Mouse (Mus musculus): ENCODE results near the gene Nrp2.

Gene Nrp2

GRCm38 (mm10) chr1:62703158-62704116, at the start of gene Nrp2:
Gene Nrp2 (plus strand): TSS chr1:62703285.
- in situ Hi-C loops (cut with MboI; ENCODE audit: unreplicated experiment in 2 of 2) = no loop called here

- in situ Hi-C loops (cut with MboI; ENCODE audit: unreplicated experiment in 2 of 2) = no loop called here
Observed at GRCm38 (mm10) chr1:62654436-62654835, 48.6 kb upstream of the Nrp2 start.

DNA sequence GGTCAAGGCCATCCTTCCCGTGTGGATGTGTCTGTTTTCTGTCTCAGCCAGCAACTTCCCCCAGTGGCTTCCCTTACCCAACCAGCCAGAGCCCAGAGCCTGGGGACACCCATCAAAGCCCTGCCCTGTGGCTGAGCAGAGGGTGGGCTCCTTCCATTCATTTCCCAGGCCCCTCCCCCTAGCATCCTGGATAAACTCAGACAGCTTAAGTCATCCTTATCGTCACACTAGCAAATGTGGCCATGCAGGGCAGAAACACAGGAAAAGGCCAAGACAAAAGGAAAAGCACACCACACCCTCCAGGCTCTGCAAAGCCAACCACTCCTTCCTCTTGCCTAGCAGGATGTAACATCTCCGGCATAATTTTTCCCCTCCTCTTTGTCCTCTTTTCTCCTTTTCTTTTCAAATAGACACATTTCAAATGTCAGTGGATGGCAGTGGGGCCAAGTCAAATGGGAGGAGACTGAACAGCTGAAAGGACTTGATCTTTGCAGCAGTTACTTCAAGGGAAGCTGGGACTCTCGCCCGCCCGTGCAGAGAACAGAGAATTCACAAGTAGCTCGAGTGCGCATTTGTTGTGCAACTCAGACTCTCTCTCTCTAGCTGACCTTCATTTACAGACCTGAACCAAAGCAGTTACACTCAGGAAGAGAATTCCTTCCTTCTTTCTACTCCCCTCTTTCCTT, 38.0 kb upstream of the Nrp2 start:
- in situ Hi-C loops (cut with MboI; ENCODE audit: unreplicated experiment in 2 of 2) = no loop called here

GRCm38 (mm10) chr1:62665771-62666730, 37.0 kb upstream of the Nrp2 start:
- in situ Hi-C loops (cut with MboI; ENCODE audit: unreplicated experiment in 2 of 2) = no loop called here

DNA sequence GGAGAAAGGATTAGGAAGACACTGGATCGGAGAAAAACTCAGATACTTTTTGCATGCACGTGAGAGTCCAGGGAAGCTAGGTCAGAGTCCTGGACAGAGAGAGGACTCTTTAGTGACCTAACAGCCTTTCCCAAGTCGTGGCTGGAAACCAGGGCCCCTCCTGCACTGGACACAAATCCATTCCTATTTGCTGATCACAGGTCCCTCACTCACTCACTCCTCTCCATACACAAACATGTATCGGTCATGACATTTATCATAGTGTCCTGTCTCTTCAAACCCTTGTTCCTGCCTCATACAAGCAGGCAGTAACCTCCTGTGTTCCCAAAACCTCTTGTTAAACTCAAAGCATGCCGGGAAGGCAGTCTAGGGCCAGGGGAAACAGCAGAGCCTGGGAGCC, 36.3 kb upstream of the Nrp2 start:
- in situ Hi-C loops (cut with MboI; ENCODE audit: unreplicated experiment in 2 of 2) = no loop called here

DNA sequence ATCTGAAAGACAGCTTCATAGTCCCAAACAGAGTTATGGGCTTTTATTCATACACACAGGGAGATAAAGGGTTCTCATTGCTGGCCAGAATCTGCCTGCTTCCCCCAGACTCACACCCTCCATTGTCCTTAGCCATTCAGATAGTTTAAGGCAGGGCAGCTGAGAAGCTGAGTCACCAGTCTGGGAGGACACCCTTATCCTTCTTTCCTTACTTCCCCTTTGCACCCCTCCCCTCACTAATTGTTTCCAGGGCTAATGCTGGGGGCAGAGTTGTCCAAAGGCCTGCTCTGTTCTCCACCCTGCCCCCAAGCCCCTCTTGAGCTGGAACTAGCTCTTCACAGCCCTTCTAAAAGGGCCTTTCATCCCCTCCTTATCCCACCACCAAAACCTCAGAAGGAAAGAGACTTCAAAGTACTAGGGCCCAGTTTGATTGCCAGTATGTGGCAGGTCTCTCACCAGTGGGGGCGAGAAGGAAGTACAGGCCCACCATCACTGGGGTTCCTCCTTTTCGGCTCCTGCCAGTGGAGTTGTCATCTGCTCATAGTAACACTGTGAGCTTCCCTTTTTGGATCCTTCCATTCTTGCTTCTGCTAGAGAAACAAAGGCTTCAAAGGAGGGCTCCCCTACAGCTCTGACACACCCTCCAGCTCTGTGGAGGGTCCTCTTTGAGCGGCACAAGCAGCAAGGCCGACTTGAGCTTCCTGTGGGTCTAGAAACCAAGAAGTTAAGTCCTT, 24.3 kb upstream of the Nrp2 start:
- in situ Hi-C loops (cut with MboI; ENCODE audit: unreplicated experiment in 2 of 2) = no loop called here

GRCm38 (mm10) chr1:62679466-62679865, 23.6 kb upstream of the Nrp2 start:
- in situ Hi-C loops (cut with MboI; ENCODE audit: unreplicated experiment in 2 of 2) = no loop called here

DNA sequence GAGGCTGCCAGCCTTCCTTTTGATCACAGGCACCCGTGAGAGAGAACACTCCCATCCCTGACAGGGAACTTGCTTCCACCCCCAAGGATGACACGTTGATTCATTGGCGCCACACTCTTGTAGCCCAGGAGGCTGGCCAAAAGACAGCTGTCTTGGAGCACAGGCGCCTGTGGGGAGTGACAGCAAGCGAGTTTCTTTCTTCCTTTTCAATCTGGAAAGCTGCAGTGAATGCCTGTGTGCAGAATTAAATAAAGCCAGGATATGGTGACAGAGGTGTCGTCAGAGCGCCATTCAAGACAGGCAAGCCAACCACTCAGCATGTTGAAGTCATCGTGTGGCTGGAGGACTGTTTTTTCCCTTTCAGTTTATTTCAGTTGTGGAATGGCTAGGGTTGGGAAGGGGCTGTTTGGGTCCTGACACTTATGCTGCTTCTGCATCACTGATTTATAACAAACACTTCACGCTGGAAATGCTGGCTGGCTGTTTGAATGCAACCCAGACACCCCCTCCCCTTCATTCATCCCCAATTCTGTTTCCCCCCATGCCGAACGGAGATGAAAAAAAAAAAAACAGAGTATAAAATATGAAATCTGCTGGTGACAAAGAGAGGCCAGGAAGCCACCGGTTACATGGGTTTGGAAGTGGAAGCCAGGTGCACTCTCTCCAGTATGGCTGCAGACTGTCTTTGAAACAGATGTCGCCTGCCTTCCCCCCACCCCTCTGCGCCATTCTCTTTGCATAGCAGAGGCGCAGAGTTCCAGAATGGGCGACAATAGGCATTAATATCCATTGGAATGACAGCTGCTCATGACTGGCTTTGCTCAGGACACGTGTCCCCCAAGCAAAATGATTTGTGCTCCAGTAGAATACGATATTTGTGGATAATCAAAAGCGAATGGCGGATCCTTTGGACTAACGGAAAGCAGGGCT, 20.4 kb upstream of the Nrp2 start:
- in situ Hi-C loops (cut with MboI; ENCODE audit: unreplicated experiment in 2 of 2) = no loop called here

- in situ Hi-C loops (cut with MboI; ENCODE audit: unreplicated experiment in 2 of 2) = no loop called here
Observed at GRCm38 (mm10) chr1:62683498-62683897, 19.6 kb upstream of the Nrp2 start.

DNA sequence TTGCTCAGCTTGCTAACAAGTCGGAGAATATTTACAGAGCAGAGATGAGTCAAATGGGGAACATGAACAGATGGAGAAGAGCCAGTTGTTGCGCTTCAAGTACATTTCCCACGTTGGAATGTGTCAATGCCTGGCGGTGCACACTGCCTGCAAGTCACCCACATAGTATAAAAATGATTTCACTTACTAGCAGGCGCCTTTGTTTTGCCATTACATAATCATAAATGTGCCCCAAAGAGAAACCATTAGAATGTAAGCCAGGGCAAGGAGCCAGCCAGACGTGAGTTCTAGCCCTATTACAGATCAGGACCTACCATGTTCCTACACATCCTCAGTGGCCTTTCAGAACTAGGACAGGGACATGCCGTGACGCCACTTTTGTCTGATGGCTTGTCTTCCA, 15.6 kb upstream of the Nrp2 start:
- in situ Hi-C loops (cut with MboI; ENCODE audit: unreplicated experiment in 2 of 2) = no loop called here

DNA sequence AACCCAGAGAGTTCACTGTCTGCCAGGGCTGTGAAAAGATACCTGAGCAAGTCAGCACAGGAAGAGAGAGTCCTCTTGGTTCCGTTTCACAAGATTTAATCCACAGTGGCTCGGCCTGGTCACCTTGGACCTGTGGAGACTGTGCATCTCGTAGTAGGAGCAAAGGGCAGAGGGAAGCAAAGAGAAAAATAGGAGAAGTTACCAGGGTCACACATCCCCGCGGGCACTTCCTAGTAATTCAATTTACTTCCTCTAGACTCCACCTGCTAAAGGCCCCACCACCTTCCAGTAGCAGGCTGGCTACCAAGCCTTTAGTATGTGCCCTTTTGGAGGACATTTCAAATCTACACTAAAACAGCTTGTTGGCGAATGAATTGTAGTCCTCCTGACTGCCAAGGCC, 11.9 kb upstream of the Nrp2 start:
- in situ Hi-C loops (cut with MboI; ENCODE audit: unreplicated experiment in 2 of 2) = no loop called here

- in situ Hi-C loops (cut with MboI; ENCODE audit: unreplicated experiment in 2 of 2) = no loop called here
Observed at GRCm38 (mm10) chr1:62696312-62696982, 6.6 kb upstream of the Nrp2 start.

- in situ Hi-C loops (cut with MboI; ENCODE audit: unreplicated experiment in 2 of 2) = no loop called here
Observed at GRCm38 (mm10) chr1:62696983-62697341, 6.1 kb upstream of the Nrp2 start.

DNA sequence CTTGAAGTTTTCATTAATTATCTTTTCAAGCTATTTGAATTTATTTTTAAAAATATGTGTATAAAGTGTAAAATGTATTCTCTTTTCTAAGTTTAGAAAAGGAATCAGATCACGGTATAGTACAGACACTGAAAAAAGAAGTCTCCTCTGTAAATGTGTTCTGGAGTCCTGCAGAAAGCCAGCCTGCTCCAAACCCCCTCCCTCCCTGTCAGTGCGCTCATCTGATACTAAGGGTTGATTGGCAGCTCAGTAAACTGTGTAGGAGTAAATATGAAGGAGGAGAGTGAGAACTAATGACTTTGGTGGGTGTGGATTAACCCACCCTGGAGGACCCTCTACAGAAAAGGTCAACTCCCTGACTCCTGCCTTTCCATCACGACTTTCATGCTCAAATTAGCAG, 5.7 kb upstream of the Nrp2 start:
- in situ Hi-C loops (cut with MboI; ENCODE audit: unreplicated experiment in 2 of 2) = no loop called here

DNA sequence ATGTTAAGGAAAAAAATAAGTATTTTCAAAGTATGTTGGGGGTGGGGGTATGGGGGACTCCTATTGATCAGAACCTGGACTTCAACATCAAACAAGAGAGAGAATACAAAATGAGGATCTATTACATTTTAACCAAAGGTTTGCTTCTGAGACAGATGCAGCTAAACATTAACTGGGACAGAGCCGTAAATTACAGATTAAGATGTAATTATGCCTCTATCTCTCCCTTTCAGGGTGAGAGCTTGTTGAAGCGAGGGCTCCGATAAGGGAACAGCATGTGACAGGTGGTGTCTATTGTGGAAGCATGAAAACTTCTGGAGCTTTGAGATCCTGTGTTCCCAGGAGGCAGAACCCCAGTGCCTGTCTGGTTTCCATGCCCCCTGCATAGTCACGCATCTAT, 3.3 kb upstream of the Nrp2 start:
- in situ Hi-C loops (cut with MboI; ENCODE audit: unreplicated experiment in 2 of 2) = no loop called here

- in situ Hi-C loops (cut with MboI; ENCODE audit: unreplicated experiment in 2 of 2) = no loop called here
Observed at GRCm38 (mm10) chr1:62701065-62701921, 1.8 kb upstream of the Nrp2 start.

DNA sequence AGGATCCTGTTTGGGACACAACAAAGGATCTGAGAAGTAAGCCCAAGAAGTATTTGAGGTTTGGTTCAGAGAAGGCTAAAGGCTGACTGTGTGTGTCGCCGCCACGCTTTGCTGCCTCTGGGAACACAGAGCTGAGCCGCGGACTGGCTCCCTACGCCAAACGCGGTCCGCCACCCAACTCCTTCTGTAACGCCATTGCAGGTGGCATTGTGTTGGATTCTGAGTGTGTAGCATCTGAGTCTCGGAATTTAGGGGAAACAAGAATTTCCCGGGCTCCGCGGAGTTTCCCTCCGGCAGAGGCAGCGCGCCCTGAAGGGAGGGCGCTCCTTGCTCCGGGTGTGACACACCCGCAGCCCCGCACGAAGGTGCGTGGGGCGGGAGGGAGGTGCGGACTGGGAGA, 342 bp upstream of the Nrp2 start:
- in situ Hi-C loops (cut with MboI; ENCODE audit: unreplicated experiment in 2 of 2) = no loop called here

All from v-Abl transformed pro-B cells (cell line).